Mouse (Mus musculus) heart, adult 2 months (tissue): ENCODE measurements around the gene Prmt8. TPM values are rescaled to one million over a fixed set of nuclear protein-coding genes. Genes with fewer than 3 reads are reported as not detected.

Source experiments
- DNase-seq, 2 experiments: peaks; one replicate each; pipeline ENCODE4 v3.0.0; 2021
- H3K27ac ChIP-seq: fragments of 200-600 bp; 2 replicates; pipeline ENCODE4 v1.8.1; 2022
- H3K27me3 ChIP-seq: fragments of 200-500 bp; 2 replicates; pipeline ENCODE4 v1.6.1; 2012; ENCODE audit warnings: mild to moderate bottlenecking, low read length, inconsistent platforms, mixed read lengths; ENCODE audit not compliant: control insufficient read depth, insufficient read depth
- H3K36me3 ChIP-seq: fragments of 200-500 bp; 2 replicates; pipeline ENCODE4 v1.6.1; 2012; ENCODE audit warnings: low read length, inconsistent platforms; ENCODE audit not compliant: control insufficient read depth, insufficient read depth
- H3K4me1 ChIP-seq: fragments of 200-500 bp; 2 replicates; pipeline ENCODE4 v1.6.1; 2011; ENCODE audit warnings: low read length; ENCODE audit not compliant: control insufficient read depth, insufficient read depth
- H3K4me3 ChIP-seq: fragments of 200-600 bp; 2 replicates; pipeline ENCODE4 v1.8.1; 2022
- H3K79me2 ChIP-seq: fragments of 200-500 bp; replicated peaks from 2 replicates; pipeline ENCODE4 v1.6.1; 2012; ENCODE audit warnings: mild to moderate bottlenecking, inconsistent platforms, low read length, moderate library complexity, mixed read lengths; ENCODE audit not compliant: control insufficient read depth, insufficient read depth
- H3K9ac ChIP-seq: fragments of 200-500 bp; 2 replicates; pipeline ENCODE4 v1.6.1; 2012; ENCODE audit warnings: low read depth, mild to moderate bottlenecking, control low read depth, inconsistent platforms, low read length, mixed read lengths
- CTCF ChIP-seq: fragments of 200-600 bp; IDR thresholded peaks from 2 replicates; pipeline ENCODE4 v1.8.1; 2022; ENCODE audit warnings: antibody characterized with exemption, mild to moderate bottlenecking, moderate library complexity
- EP300 ChIP-seq: fragments of 200-500 bp; IDR thresholded peaks from 2 replicates; pipeline ENCODE4 v1.6.1; 2011; ENCODE audit warnings: low read depth, low read length, control low read depth; ENCODE audit not compliant: insufficient read depth
- POLR2A ChIP-seq: fragments of 200-500 bp; IDR thresholded peaks from 2 replicates; pipeline ENCODE4 v1.6.1; 2011; ENCODE audit warnings: mild to moderate bottlenecking, low read depth, low read length, control low read depth; ENCODE audit not compliant: insufficient read depth
- WGBS: fragments of 180-500 bp; shearing (Covaris S2); methylation state at CpG from one replicate; pipeline ENCODE4 v1.1.7; 2018; 5-methylcytosine and 5-hydroxymethylcytosine counted together
- intact Hi-C: fragments of 180-260 bp; cut with DNase I; formaldehyde crosslinking; loops from one replicate; pipeline ENCODE4 v1.15.1; 2025
- polyA plus RNA-seq: library from polyadenylated mRNA; depleted of rRNA; stranded (reverse); fragments of >200 nt; gene quantifications from 2 replicates; pipeline ENCODE4 v1.2.3, GENCODE M21; 2012
- total RNA-seq, 2 experiments: library from RNA; stranded (reverse); gene quantifications; 2 replicates each; pipeline ENCODE4 v1.2.3; 2021

The Prmt8 gene
- total and polyA plus RNA-seq, 3 experiments, result not detected

- Histone ChIP-seq H3K9ac (no peak overlapping the region), H3K27me3 (peaks cover 10% of the 10 kb centered on the region), H3K79me2 (no peaks in the 10 kb centered on the region), H3K4me3 (no peak overlapping the region), H3K4me1 (peaks cover 2% of the 10 kb centered on the region; the same call in 1 of the 2 replicates), H3K36me3 (no peaks in the 10 kb centered on the region), H3K27ac (no peak overlapping the region)
- TF ChIP-seq CTCF, result no peak
- no peak for DNase-seq
- 35% methylated on average over 5 of the region's 5 CpGs for WGBS
- intact Hi-C loops, result no loop called here
Measured at GRCm38 (mm10) chr6:127765573-127765972, 3.7 kb downstream of the Prmt8 start.

DNA sequence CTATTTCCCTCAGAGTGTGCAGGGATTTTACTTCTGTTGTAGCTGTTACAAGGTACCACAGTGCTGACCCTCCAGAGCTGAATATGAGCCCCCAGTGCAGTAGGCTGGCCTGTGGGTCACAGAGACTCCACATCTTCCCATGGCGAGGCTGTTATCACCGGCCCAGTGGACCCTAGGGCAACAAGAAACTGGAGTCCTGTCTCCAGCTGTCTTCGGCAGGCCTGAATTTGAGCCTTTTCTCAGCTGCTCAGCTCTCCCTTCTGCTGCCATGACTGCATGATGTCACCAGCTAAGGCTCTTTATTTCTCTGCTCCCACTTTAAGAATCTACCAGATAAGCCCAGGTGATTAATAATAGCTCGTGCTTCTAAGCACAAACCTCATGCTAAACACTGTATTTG, 11.0 kb downstream of the Prmt8 start:
- intact Hi-C loops, result no loop called here

DNA sequence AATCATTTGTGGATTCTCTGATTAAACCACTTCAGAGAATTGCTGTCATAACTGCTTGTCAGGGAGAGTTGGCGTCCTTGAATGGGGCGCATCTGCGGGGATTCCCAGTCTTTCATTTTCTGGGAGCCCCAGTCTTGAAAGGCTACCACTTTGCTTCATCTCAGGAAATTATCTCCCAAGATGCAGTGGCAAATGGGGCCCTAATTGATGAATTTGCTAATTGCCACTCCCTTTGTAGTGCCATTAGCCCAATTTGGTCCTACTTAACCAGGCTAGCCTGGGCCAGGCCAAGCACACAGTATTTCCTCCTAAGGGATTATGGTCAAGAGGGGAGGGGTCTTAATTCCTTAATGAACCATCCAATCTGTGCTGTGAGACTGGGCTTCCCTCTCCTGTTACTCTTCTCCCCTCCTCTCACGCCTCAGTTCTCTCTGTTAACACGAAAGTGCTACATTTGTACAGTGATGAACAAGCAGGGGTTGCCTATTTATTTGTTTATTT, 11.6 kb downstream of the Prmt8 start:
- no peaks in the 10 kb centered on the region for H3K4me1 ChIP-seq
- TF ChIP-seq CTCF, result no peak
- TF ChIP-seq POLR2A, result no peak
- no peak for TF ChIP-seq EP300
- intact Hi-C loops, result no loop called here
- no peak overlapping the region for H3K9ac ChIP-seq
- no peak overlapping the region for H3K4me3 ChIP-seq
- no peaks in the 10 kb centered on the region for H3K79me2 ChIP-seq
- 86% methylated on average over 5 of the region's 5 CpGs for WGBS
- no peaks in the 10 kb centered on the region for H3K27me3 ChIP-seq
- no peak overlapping the region for H3K27ac ChIP-seq
- no peaks in the 10 kb centered on the region for H3K36me3 ChIP-seq
- no peak for DNase-seq

More for the DNA sequence above, 11.0 kb downstream of the Prmt8 start:
- Histone ChIP-seq H3K36me3 (no peaks in the 10 kb centered on the region), H3K9ac (no peak overlapping the region), H3K27ac (no peak overlapping the region), H3K27me3 (no peaks in the 10 kb centered on the region), H3K79me2 (no peaks in the 10 kb centered on the region), H3K4me3 (no peak overlapping the region), H3K4me1 (no peaks in the 10 kb centered on the region)
- TF ChIP-seq EP300, result no peak
- no peak for TF ChIP-seq CTCF
- no peak for TF ChIP-seq POLR2A
- 51% methylated on average over 4 of the region's 4 CpGs for WGBS
- no peak for DNase-seq

DNA sequence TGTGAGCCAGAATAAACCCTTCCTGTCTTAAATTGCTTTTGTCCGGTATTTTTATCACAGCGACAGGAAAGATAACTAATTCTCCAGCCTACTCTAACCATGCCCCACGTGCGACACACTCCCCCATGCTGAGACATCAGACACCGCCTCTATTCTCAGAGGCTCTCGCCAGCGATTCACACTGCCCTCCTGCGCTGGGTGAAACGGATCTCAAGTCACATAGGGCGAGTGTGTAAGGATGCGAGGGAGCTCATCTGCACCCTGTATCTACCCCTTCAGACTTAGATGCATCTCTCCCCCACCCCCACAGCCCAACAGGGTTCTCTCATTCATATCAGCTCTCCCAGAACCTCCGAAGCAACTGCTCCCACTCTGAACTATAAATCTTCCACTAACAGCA, 12.4 kb downstream of the Prmt8 start:
- TF ChIP-seq EP300 (no peak), POLR2A (no peak), CTCF (no peak)
- DNase-seq, result no peak
- intact Hi-C loops, result no loop called here
- Histone ChIP-seq H3K27me3 (no peaks in the 10 kb centered on the region), H3K36me3 (no peaks in the 10 kb centered on the region), H3K9ac (no peak overlapping the region), H3K27ac (no peak overlapping the region), H3K4me3 (no peak overlapping the region), H3K4me1 (0 out of 2 replicates have a peak, but pooled peaks cover 1% of the 10 kb centered on the region), H3K79me2 (no peaks in the 10 kb centered on the region)
- 44% methylated on average over 12 of the region's 12 CpGs for WGBS

GRCm38 (mm10) chr6:127753228-127753627, 16.0 kb downstream of the Prmt8 start:
- no peak overlapping the region for H3K27ac ChIP-seq
- no peaks in the 10 kb centered on the region for H3K36me3 ChIP-seq
- no peaks in the 10 kb centered on the region for H3K79me2 ChIP-seq
- no peak for DNase-seq
- 0 out of 2 replicates have a peak, but pooled peaks cover 1% of the 10 kb centered on the region for H3K4me1 ChIP-seq
- WGBS, result 55% methylated on average over 6 of the region's 6 CpGs
- no peak overlapping the region for H3K9ac ChIP-seq
- no peak overlapping the region for H3K4me3 ChIP-seq
- intact Hi-C loops, result no loop called here
- no peak for TF ChIP-seq EP300
- TF ChIP-seq CTCF, result no peak
- TF ChIP-seq POLR2A, result no peak
- no peaks in the 10 kb centered on the region for H3K27me3 ChIP-seq

DNA sequence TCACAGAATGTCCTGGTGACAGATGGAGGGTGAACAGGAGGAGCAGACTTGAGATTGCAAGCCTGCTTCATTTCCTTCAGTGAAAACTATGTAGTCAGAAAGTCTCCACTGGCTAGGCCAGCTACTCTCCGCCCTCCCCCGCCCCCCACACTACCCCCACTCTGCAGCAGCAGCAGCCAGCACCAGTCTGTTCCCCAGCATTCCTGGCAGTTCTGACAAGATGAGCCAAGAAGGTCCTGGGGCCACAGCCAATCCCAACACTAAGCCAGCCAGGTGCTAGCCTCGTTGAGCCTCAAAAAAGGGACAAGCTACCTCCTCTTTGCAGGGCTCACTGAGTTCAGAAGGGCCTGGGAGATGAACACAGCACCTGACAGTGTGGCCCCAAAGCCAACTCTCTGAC, 16.6 kb downstream of the Prmt8 start:
- Histone ChIP-seq H3K27ac (no peak overlapping the region), H3K9ac (no peak overlapping the region), H3K4me3 (no peak overlapping the region), H3K27me3 (no peaks in the 10 kb centered on the region), H3K79me2 (no peaks in the 10 kb centered on the region), H3K36me3 (no peaks in the 10 kb centered on the region), H3K4me1 (0 out of 2 replicates have a peak, but pooled peaks cover 1% of the 10 kb centered on the region)
- DNase-seq, result no peak
- 16% methylated on average over 3 of the region's 3 CpGs for WGBS
- intact Hi-C loops, result no loop called here
- TF ChIP-seq POLR2A (no peak), EP300 (no peak), CTCF (no peak)
